In the genomic region with DNA sequence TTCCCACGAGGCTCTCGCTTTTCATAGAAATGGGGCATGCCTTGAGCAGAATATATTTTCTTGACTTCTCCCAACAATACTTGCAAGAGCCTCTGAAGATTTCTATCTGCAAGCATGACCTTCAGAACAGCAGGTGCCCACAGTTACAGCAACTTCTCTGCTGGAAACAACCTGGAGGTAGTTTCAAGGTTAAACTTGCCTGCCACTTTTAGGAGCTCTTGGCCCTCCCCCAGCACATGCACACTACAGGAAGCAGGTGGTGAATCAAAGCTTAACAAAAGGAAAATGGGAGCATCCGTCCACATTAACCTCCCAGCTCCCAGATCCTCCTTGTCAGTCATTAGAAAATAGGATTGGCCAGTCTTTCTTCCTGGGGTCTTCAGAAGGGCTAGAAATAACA, we compare ENCODE assay signal across 11 mouse cellular contexts.
"Had no signal": no experiment of that assay in that cellular context is flagged by ENCODE, and none has a peak within 500 bp of the region (broad histone marks: within the 10 kb centered on the region; RNA-seq: fewer than 3 reads in every experiment).

No protein-coding gene starts in this region.

- DNase-seq: kidney, adult 11 months; kidney, postnatal 36 days; layer of hippocampus, postnatal 36 days; left cerebral cortex, postnatal 4 days; liver, postnatal 0 days; lung, postnatal 14 days; lung, postnatal 4 days; midbrain, embryonic 14.5 days; thymus, adult 2 months; thymus, postnatal 14 days; thymus, postnatal 4 days had no signal
